Mouse (Mus musculus): Measurements from ENCODE around the gene Csrp3.

DNA sequence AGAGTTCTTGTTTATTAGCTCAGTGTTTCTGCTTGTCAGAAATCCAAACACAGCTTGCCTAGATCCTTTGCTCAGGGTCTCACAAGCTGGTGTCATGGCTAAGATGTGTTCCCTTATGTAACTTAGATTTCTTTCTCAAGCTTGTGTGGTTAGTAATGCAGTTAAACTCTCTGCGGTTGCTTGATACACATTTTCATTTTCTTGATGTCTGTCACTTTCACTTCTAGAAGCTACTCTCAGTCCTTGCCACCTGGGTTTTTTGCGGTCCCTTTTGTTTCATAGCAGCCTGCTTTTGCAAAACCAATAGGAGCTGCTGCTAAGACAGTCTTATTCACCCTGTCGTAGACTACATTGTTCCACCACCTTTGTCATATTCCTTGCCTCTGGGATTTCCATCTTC, 52.7 kb downstream of the Csrp3 start:
- TF ChIP-seq CTCF (IDR thresholded peaks at IDR 0.05; ENCODE audit: low read depth) (no peak), EP300 (IDR thresholded peaks at IDR 0.05; ENCODE audit: low read depth) (no peak)
